Mouse (Mus musculus): ENCODE results near the gene 1190002N15Rik. TPM values are rescaled to one million over a fixed set of nuclear protein-coding genes. Genes with fewer than 3 reads are reported as not detected.

Gene 1190002N15Rik
- polyA plus RNA-seq, 1 experiment from 2014 or later, result 23.7 TPM

DNA sequence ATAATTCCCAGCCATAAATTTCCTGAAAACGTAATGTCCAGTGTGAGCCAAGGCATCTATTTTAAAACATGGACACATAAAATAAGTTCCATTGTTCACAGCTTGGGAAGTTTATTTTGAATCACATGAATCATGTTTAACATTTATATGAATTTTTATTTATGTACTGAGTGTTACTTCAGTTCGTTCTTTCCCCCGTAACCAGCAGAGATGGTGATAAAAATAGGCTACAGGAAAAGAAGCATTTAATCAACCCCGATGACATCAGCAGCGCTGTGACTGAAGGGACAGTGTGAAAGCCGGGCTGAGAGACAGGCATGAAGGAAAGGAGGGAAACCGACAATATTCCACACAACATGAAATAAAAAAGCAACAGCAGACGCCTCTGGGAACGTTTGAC is 46.4 kb downstream of the 1190002N15Rik start:
- WGBS, result 86% methylated on average over 9 of the region's 9 CpGs
- H3K27me3 ChIP-seq (ENCODE audit: control insufficient read depth, insufficient read depth, low read length), result no peaks in the 10 kb centered on the region
- ATAC-seq (ENCODE audit: low FRiP score), result no peak

DNA sequence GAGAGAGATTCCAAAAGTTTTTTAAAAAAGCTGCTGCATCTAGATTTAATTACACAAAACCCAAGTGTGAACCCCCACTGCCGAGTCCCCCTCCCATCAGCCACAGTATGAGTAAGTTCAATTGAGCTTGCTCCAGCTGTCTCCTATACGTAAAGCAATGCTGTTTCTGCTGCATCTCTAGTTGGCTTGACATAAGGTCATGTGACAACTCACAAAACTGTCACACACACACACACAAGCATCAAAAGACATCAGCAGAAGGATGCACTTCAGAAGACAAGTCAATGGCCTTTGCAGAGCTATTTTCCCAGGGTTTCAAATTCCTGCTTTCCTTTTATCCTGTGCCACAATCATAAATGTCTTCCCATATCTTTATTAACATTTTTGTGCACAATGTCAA is 49.9 kb downstream of the 1190002N15Rik start:
- Histone ChIP-seq H3K36me3 (ENCODE audit: control insufficient read depth, insufficient read depth, low read length) (no peaks in the 10 kb centered on the region), H3K4me1 (replicated peaks; ENCODE audit: control insufficient read depth, insufficient read depth, low read length) (no peaks in the 10 kb centered on the region), H3K4me2 (replicated peaks; ENCODE audit: low read depth, low read length) (no peak overlapping the region), H3K27ac (ENCODE audit: low read depth, low read length) (no peak overlapping the region), H3K27me3 (ENCODE audit: control insufficient read depth, insufficient read depth, low read length) (no peaks in the 10 kb centered on the region), H3K9me3 (ENCODE audit: control insufficient read depth, low read length) (no peaks in the 10 kb centered on the region), H3K4me3 (ENCODE audit: low read depth, low read length) (no peak overlapping the region), H3K9ac (ENCODE audit: low read depth, low read length) (no peak overlapping the region)
- DNase-seq (ENCODE audit: low spot score) (no peak), ATAC-seq (ENCODE audit: low FRiP score) (no peak)
- WGBS, result 68% methylated on average over 2 of the region's 2 CpGs

More for the DNA sequence above, 46.4 kb downstream of the 1190002N15Rik start:
- Histone ChIP-seq H3K36me3 (ENCODE audit: control insufficient read depth, insufficient read depth, low read length) (no peaks in the 10 kb centered on the region), H3K4me1 (replicated peaks; ENCODE audit: control insufficient read depth, insufficient read depth, low read length) (no peaks in the 10 kb centered on the region), H3K9me3 (ENCODE audit: control insufficient read depth, low read length) (no peaks in the 10 kb centered on the region), H3K4me3 (ENCODE audit: low read depth, low read length) (no peak overlapping the region), H3K27ac (ENCODE audit: low read depth, low read length) (no peak overlapping the region), H3K4me2 (replicated peaks; ENCODE audit: low read depth, low read length) (no peak overlapping the region), H3K9ac (ENCODE audit: low read depth, low read length) (no peak overlapping the region)
- DNase-seq (ENCODE audit: low spot score), result no peak

DNA sequence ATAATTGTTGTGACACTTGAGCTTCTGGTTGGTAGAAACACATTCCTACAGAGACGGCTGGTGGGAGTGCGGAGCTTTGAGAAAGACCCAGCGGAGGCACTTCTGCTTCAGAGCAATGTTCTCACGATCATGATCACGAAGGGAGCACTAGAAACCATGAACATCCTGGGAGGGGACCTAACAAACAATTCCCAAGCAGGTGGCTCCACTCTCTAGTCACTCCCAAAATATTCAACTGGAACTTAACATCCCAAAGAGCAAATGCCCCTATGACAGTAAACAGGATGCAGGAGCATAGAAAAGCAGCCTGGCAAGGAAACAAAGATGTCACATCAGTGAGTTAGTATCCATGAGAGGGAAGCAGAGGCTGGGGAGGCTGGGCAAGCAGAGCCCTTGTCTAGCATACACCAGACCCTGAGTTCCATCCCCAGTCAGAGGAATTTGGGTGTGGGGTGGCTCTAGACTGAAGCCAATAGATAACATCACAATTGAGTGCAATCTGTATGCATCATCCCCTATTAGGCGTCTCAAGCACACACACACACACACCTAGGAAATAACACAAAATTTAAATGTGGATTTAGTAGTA is 54.5 kb downstream of the 1190002N15Rik start:
- H3K4me2 ChIP-seq (replicated peaks; ENCODE audit: low read depth, low read length), result no peak overlapping the region
- no peaks in the 10 kb centered on the region for H3K36me3 ChIP-seq (ENCODE audit: control insufficient read depth, insufficient read depth, low read length)
- no peaks in the 10 kb centered on the region for H3K27me3 ChIP-seq (ENCODE audit: control insufficient read depth, insufficient read depth, low read length)
- WGBS, result 78% methylated on average over 6 of the region's 6 CpGs
- no peak overlapping the region for H3K4me3 ChIP-seq (ENCODE audit: low read depth, low read length)
- DNase-seq (ENCODE audit: low spot score) (peak; percentile 2), ATAC-seq (ENCODE audit: low FRiP score) (no peak)
- no peaks in the 10 kb centered on the region for H3K4me1 ChIP-seq (replicated peaks; ENCODE audit: control insufficient read depth, insufficient read depth, low read length)
- H3K9ac ChIP-seq (ENCODE audit: low read depth, low read length), result no peak overlapping the region
- no peaks in the 10 kb centered on the region for H3K9me3 ChIP-seq (ENCODE audit: control insufficient read depth, low read length)
- no peak overlapping the region for H3K27ac ChIP-seq (ENCODE audit: low read depth, low read length)

DNA sequence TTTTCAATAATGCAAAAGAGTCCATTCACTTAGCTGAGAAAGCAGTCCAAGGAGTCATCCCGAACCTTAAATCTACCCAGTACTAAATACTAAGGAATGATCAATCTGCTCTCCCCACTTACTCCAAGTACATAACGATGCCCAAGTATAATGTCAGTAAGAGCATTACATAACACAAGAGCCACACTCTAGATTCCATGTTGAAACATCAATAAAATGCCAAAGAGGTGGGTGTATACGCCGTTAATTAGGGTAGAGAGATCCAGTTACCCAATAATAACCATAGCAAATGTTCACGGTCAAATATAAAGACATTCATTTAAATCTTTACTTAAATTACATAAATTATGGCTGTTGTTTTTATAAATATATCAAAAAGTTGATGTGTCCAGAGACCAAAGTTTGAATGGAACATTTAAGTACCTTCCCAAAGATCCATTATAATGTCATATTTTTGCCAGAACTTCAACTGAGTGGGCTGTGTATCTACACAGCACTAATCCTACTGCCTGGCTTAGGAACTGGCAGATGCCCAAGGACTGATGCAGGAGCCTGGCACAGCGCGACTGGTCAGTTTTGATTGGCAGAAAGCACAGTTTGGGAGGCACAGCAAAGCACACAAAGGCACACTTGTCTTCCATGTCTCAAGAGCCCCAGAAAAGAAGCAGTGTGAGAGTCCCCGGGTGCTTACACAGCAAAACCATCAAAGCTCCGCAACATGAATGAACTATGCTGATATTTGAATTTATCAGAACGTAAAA is 55.5 kb downstream of the 1190002N15Rik start:
- Histone ChIP-seq H3K27me3 (ENCODE audit: control insufficient read depth, insufficient read depth, low read length) (no peaks in the 10 kb centered on the region), H3K9ac (ENCODE audit: low read depth, low read length) (no peak overlapping the region), H3K27ac (ENCODE audit: low read depth, low read length) (no peak overlapping the region), H3K4me1 (replicated peaks; ENCODE audit: control insufficient read depth, insufficient read depth, low read length) (no peaks in the 10 kb centered on the region), H3K4me3 (ENCODE audit: low read depth, low read length) (no peak overlapping the region), H3K36me3 (ENCODE audit: control insufficient read depth, insufficient read depth, low read length) (no peaks in the 10 kb centered on the region), H3K4me2 (replicated peaks; ENCODE audit: low read depth, low read length) (no peak overlapping the region), H3K9me3 (ENCODE audit: control insufficient read depth, low read length) (no peaks in the 10 kb centered on the region)
- DNase-seq (ENCODE audit: low spot score) (peak; percentile 3), ATAC-seq (ENCODE audit: low FRiP score) (no peak; the same call in 1 of the 2 replicates)
- 85% methylated on average over 10 of the region's 10 CpGs for WGBS

DNA sequence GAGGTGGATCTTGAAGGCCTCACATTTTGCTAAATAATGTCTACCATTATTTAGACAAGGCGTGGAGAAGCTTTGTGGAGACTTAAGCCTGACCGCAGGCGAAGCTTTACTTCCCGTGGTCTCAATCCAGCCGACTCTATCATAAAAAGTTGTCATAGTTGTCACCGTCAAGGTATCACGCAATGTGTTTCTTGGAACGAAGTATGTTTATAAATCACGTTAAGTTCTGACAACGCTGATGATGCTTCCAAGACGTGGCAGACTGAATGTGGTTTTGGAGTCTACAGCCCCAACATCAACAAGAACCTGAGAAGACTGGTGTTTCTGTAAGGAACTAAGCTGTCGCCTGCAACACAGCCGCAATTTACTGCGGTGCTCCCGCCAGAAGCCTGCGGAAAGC is 56.8 kb downstream of the 1190002N15Rik start:
- Histone ChIP-seq H3K27ac (ENCODE audit: low read depth, low read length) (no peak overlapping the region), H3K4me3 (ENCODE audit: low read depth, low read length) (no peak overlapping the region), H3K27me3 (ENCODE audit: control insufficient read depth, insufficient read depth, low read length) (no peaks in the 10 kb centered on the region), H3K9ac (ENCODE audit: low read depth, low read length) (no peak overlapping the region), H3K4me2 (replicated peaks; ENCODE audit: low read depth, low read length) (no peak overlapping the region), H3K4me1 (replicated peaks; ENCODE audit: control insufficient read depth, insufficient read depth, low read length) (no peaks in the 10 kb centered on the region), H3K36me3 (ENCODE audit: control insufficient read depth, insufficient read depth, low read length) (no peaks in the 10 kb centered on the region), H3K9me3 (ENCODE audit: control insufficient read depth, low read length) (no peaks in the 10 kb centered on the region)
- DNase-seq (ENCODE audit: low spot score) (no peak), ATAC-seq (ENCODE audit: low FRiP score) (no peak)
- WGBS, result 93% methylated on average over 16 of the region's 16 CpGs

DNA sequence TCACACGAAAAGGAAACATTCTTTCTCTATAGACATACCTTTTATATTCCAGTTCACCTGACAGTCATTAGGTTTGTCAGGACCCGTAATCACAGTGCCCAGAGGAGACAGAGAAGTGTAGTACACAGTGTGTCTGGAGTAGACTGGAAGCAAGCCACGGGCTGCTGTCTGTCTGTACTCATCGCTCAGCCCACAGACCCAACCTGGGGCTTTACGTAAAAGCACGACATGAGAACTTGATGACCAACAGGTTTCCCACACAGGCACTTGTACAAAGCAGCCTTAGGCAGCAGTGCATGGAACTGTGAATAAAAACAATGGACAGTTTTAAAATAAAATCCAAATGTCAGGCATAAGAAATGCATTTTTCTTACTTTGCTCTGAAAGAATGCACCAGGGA is 58.5 kb downstream of the 1190002N15Rik start:
- no peak overlapping the region for H3K9ac ChIP-seq (ENCODE audit: low read depth, low read length)
- no peak overlapping the region for H3K4me2 ChIP-seq (replicated peaks; ENCODE audit: low read depth, low read length)
- no peaks in the 10 kb centered on the region for H3K36me3 ChIP-seq (ENCODE audit: control insufficient read depth, insufficient read depth, low read length)
- H3K27ac ChIP-seq (ENCODE audit: low read depth, low read length), result no peak overlapping the region
- 90% methylated on average over 6 of the region's 6 CpGs for whole genome bisulfite sequencing
- no peak overlapping the region for H3K4me3 ChIP-seq (ENCODE audit: low read depth, low read length)
- no peaks in the 10 kb centered on the region for H3K27me3 ChIP-seq (ENCODE audit: control insufficient read depth, insufficient read depth, low read length)
- H3K4me1 ChIP-seq (replicated peaks; ENCODE audit: control insufficient read depth, insufficient read depth, low read length), result no peaks in the 10 kb centered on the region
- no peaks in the 10 kb centered on the region for H3K9me3 ChIP-seq (ENCODE audit: control insufficient read depth, low read length)
- ATAC-seq (ENCODE audit: low FRiP score) (no peak), DNase-seq (ENCODE audit: low spot score) (no peak)

DNA sequence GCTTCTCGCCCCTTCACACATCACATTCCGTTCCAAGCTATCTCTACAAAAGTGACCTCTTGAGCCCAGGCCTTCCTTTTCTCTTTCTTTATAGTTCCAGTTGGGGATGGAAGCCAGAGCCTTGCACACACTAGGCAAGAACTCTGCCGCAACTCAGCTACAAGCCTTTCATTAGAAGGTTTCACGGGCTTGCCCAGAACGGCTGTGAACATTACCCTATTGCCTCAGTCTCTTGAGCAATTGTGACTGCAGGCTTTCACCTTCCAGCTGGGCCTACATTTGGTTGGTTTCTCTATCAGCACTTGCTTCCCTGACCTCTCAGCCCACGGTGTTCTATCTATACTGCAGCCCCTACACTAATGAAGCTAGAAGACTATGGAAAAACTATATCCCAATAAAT is 58.9 kb downstream of the 1190002N15Rik start:
- no peak for ATAC-seq (ENCODE audit: low FRiP score)
- 90% methylated on average over 6 of the region's 6 CpGs for WGBS
- no peak overlapping the region for H3K9ac ChIP-seq (ENCODE audit: low read depth, low read length)
- no peaks in the 10 kb centered on the region for H3K4me1 ChIP-seq (replicated peaks; ENCODE audit: control insufficient read depth, insufficient read depth, low read length)
- H3K9me3 ChIP-seq (ENCODE audit: control insufficient read depth, low read length), result no peaks in the 10 kb centered on the region
- DNase-seq (ENCODE audit: low spot score), result no peak
- H3K4me3 ChIP-seq (ENCODE audit: low read depth, low read length), result no peak overlapping the region
- no peak overlapping the region for H3K4me2 ChIP-seq (replicated peaks; ENCODE audit: low read depth, low read length)
- no peak overlapping the region for H3K27ac ChIP-seq (ENCODE audit: low read depth, low read length)
- H3K27me3 ChIP-seq (ENCODE audit: control insufficient read depth, insufficient read depth, low read length), result no peaks in the 10 kb centered on the region
- no peaks in the 10 kb centered on the region for H3K36me3 ChIP-seq (ENCODE audit: control insufficient read depth, insufficient read depth, low read length)

DNA sequence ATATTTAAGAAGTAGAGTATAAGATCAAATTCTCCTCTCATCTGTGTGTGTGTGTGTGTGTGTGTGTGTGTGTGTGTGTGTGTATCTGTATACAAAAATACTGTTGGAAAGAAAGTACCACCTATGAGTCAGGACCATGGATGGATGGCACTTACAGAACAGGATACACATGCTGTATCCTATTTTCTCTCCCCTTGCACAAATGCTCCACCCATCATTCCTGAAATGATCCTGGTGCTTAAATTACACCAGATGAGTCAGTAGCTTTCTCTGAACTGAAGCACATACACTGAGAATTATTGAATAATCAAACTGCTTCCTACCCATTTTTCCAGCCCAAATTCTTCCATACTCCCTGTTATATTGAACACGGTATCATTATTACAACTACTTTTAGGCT is 61.9 kb downstream of the 1190002N15Rik start:
- H3K9ac ChIP-seq (ENCODE audit: low read depth, low read length), result no peak overlapping the region
- H3K27ac ChIP-seq (ENCODE audit: low read depth, low read length), result no peak overlapping the region
- no peaks in the 10 kb centered on the region for H3K27me3 ChIP-seq (ENCODE audit: control insufficient read depth, insufficient read depth, low read length)
- no peaks in the 10 kb centered on the region for H3K9me3 ChIP-seq (ENCODE audit: control insufficient read depth, low read length)
- 100% methylated on average over 1 of the region's 1 CpGs for WGBS
- no peaks in the 10 kb centered on the region for H3K4me1 ChIP-seq (replicated peaks; ENCODE audit: control insufficient read depth, insufficient read depth, low read length)
- H3K4me2 ChIP-seq (replicated peaks; ENCODE audit: low read depth, low read length), result no peak overlapping the region
- H3K4me3 ChIP-seq (ENCODE audit: low read depth, low read length), result no peak overlapping the region
- H3K36me3 ChIP-seq (ENCODE audit: control insufficient read depth, insufficient read depth, low read length), result no peaks in the 10 kb centered on the region
- ATAC-seq (ENCODE audit: low FRiP score) (no peak), DNase-seq (ENCODE audit: low spot score) (no peak)

DNA sequence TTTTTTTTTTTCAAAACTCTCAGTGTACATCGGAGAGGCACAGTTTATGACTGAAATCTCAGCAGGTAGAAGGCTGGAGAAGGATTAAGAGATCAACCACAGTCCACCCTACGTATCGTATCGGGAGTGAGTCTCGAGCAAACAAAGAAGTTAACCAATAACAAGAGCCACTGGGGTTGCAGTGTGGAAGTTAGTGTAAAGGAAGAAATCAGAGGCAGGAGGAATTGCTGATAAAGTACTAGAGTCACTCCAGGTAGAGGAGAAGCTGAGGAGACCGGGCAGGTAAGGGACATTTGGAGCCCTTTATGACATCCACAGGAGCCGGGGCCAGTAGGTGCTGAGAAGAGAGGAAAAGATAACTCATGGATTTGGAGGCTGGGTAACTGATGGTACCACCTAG is 64.0 kb downstream of the 1190002N15Rik start:
- Histone ChIP-seq H3K4me3 (ENCODE audit: low read depth, low read length) (no peak overlapping the region), H3K36me3 (ENCODE audit: control insufficient read depth, insufficient read depth, low read length) (no peaks in the 10 kb centered on the region), H3K4me1 (replicated peaks; ENCODE audit: control insufficient read depth, insufficient read depth, low read length) (no peaks in the 10 kb centered on the region), H3K9ac (ENCODE audit: low read depth, low read length) (no peak overlapping the region), H3K9me3 (ENCODE audit: control insufficient read depth, low read length) (no peaks in the 10 kb centered on the region), H3K4me2 (replicated peaks; ENCODE audit: low read depth, low read length) (no peak overlapping the region), H3K27me3 (ENCODE audit: control insufficient read depth, insufficient read depth, low read length) (no peaks in the 10 kb centered on the region), H3K27ac (ENCODE audit: low read depth, low read length) (no peak overlapping the region)
- 74% methylated on average over 7 of the region's 7 CpGs for WGBS
- ATAC-seq (ENCODE audit: low FRiP score), result no peak
- no peak for DNase-seq (ENCODE audit: low spot score)
